Mouse (Mus musculus): ENCODE results near the gene Cd48.
"Not testable (repeated sequence)": the region's sequence is repeated elsewhere in the genome, so short reads cannot be mapped to it uniquely, and the experiment has no call there.

Cd48 gene

DNA sequence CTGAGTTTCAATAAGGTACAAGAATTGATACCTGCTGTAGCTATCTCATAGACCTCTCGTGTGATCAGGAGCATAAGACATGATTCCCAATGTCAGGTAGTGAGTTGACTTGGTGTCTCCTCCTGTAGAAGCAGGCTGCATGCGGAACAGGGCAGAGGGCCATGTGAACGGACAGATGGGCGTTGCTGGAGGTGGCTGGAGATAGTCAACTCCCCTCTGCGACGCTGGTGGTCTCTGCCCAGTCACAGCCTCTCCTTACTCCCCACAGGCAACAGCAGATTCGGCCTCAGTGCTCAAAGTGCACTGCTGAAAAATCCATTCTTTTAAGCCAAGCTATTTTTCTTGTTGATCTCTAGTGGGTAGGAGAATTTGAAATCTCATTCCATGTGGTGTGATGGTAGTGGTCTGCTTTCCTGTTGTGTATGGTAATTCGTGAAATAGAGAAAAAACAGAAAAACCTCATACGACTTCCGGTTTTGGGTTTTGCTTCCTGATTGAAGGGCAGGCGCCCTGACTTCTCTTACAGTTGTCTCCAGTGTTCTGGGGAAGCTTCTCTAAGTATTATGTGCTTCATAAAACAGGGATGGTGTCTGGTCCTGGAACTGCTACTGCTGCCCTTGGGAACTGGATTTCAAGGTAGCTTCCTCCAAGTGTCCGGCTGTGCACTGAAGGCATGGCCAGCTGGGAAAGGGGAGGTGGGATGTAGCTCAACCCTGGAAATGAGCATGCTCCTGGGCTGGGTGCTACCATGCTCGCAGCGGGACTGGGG is at the start of gene Cd48:
Cd48 (plus strand) TSS at position 479 of the 769 bp plus-strand sequence.
- DNase-seq (ENCODE audit: low read depth, low spot score), result no peak

GRCm38 (mm10) chr1:171635696-171636095 is 46.1 kb upstream of the Cd48 start:
- no peak for DNase-seq (ENCODE audit: low read depth, low spot score)

DNA sequence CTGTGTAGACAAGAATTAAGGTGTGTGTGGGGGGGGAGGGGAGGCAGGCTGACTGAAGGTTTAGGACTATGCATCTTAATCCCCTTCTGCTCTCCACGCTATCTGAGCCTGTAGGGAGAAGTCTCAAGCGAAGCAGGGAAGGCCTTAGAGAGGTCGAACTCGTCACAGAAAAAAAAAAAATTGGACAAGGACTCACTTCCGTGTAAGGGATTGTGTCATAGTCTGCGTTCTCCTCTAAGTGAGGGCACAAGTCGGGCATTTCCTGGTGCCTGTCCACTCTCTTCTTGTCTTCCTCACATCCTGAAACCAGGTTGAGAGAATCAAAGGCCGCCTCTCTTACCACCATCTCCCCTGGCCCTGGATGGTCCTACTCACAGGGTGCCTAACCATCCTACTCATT is 44.7 kb upstream of the Cd48 start:
- DNase-seq (ENCODE audit: low read depth, low spot score), result no peak

- DNase-seq (ENCODE audit: low read depth, low spot score), result no peak
Observed at GRCm38 (mm10) chr1:171638686-171639085, 43.1 kb upstream of the Cd48 start.

- DNase-seq (ENCODE audit: low read depth, low spot score), result no peak
Observed at GRCm38 (mm10) chr1:171640796-171641195, 41.0 kb upstream of the Cd48 start.

- peak; percentile 8 for DNase-seq (ENCODE audit: low read depth, low spot score)
Observed at GRCm38 (mm10) chr1:171643612-171644011, 38.2 kb upstream of the Cd48 start.

DNA sequence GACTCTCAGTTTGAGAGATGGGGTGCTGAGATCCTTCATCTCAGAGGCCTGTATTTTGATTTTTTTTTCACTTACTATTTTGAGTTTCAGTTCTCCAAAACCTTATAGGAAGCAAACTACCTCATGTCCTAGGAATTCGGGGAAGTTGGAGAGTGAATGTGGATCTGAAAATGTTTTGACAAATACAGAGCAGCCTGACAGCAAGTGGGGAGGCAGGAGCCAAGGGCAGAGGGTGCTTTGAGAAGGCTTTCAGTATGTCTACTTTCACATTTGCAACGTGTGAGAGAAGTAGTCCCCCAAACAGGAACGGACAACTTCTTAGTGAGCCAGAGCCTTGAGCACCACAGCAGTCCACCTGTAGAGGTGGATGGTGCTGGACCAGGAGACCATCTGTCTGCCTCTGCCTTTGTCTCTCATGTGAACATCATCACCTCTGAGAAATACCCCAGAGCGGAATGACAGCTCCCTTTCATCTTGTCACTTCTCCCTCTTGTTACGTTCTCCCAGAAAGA is 35.3 kb upstream of the Cd48 start:
- DNase-seq (ENCODE audit: low read depth, low spot score), result no peak

DNA sequence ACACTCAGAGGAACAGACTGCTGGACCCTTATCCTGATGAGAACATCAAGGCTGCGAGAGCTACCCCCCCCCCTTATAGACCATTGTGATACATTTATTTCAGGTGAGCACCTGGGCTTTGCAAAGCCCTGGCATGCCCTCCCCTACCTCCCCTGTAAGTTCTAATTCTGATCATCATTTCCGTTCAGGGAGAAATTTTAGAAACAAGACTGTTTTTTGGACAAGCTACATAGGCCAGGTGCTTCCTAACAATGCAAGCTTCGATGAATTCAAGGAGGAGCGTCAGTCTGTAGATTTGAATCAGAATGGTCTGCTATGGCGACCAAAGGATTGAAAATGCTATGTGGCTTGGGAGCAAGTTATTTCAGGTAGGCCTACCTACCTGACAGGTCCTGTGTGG is 34.1 kb upstream of the Cd48 start:
- DNase-seq (ENCODE audit: low read depth, low spot score), result no peak

- DNase-seq (ENCODE audit: low read depth, low spot score), result no peak
Observed at GRCm38 (mm10) chr1:171648840-171649239, 33.0 kb upstream of the Cd48 start.

- DNase-seq (ENCODE audit: low read depth, low spot score), result no peak
Observed at GRCm38 (mm10) chr1:171652734-171653133, 29.1 kb upstream of the Cd48 start, which contains the start of gene Slamf7. Gene Slamf7 (minus strand): TSS chr1:171653035.

GRCm38 (mm10) chr1:171658561-171658991 is 23.2 kb upstream of the Cd48 start:
- DNase-seq (ENCODE audit: low read depth, low spot score), result no peak

DNA sequence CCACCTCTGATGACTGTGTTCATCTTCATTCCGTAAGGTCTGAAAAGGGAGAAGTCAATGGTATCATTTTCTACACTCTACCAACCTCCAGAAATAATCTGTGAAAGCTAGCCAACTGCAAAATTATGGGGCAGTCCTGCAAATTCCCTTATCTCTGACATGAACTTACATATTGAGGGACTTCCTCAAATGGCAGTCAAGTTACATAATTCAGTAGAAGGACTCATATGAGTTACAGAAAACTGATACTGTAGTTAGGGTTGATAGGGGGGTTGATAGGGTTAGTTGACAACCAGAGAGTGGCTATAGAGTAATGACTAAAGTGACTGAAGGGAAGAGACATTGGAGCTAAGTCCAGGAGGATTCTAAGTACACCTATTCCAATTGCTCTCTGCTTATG is 21.4 kb upstream of the Cd48 start:
- no peak for DNase-seq (ENCODE audit: low read depth, low spot score)

DNA sequence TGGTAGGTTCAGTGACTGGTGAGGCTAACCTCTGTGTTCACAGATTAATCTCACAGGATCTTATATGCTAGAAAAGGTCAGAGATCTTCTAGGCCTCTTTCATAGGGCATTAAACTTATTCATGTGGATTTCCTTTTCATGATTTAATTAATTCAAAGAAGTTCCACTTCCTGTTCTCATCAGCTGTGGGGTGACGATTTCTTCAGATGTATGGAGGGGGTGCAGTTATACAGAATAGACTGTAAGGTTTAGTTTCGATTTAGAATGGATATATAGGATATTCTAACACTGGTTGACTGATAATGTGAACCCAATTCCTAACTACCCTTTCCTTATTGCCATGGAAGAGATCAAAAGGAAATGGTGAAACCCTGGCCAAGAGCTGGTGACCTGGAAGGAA is 20.3 kb upstream of the Cd48 start:
- no peak for DNase-seq (ENCODE audit: low read depth, low spot score)

DNA sequence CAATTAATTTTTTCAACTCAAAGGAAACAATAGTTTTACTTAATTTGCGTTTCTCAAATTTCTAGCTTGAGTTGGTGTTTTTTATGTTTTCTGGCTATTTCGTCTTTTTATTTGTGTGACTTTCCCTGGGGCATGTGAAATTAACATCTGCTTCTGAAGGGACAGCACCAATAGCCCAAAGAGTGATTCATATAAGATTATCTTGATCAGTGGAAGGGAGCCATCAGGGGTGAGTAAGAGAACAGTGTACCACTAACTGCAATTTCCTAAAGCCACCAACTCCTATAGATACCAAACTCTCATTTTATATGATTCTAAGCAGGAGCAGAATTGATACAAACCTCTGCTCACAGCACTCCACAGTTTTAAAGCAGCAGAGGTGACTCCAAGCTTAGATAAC is 18.1 kb upstream of the Cd48 start:
- no peak for DNase-seq (ENCODE audit: low read depth, low spot score)

- DNase-seq (ENCODE audit: low read depth, low spot score), result no peak
Observed at GRCm38 (mm10) chr1:171666350-171666749, 15.5 kb upstream of the Cd48 start.

- DNase-seq (ENCODE audit: low read depth, low spot score), result no peak
Observed at GRCm38 (mm10) chr1:171667160-171667559, 14.6 kb upstream of the Cd48 start.

- DNase-seq (ENCODE audit: low read depth, low spot score), result not testable (repeated sequence)
Observed at GRCm38 (mm10) chr1:171672451-171672850, 9.4 kb upstream of the Cd48 start.

DNA sequence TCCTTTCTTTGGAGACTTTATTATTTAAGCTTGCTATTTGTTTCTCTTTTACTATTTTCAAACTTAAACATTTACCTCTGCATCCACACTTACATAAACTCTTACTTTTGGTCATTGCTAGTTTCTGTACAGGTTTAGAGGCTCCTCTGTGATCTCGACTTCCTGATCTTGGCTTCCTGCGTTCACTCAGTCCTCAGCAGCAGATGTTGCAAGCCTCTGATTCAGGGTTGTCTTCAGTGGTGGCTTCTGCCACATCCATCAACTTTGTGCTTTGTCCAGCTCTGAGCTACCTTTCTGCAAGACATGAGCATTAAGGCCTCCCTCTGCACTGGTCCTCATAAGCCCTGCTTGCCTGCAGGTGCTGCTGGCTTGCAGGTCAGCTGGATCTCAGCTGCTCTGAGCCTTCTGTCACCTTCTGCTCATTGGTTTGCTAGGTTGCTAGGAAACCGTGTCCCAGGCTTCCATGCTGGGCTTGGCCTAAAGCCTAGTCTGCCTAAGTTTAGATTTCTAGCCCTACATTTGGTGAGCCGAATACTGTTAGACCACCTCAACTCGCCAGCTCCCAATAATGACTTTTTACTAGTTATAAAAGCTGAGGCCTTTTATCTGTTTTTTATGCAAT is 8.8 kb upstream of the Cd48 start:
- DNase-seq (ENCODE audit: low read depth, low spot score), result no peak

DNA sequence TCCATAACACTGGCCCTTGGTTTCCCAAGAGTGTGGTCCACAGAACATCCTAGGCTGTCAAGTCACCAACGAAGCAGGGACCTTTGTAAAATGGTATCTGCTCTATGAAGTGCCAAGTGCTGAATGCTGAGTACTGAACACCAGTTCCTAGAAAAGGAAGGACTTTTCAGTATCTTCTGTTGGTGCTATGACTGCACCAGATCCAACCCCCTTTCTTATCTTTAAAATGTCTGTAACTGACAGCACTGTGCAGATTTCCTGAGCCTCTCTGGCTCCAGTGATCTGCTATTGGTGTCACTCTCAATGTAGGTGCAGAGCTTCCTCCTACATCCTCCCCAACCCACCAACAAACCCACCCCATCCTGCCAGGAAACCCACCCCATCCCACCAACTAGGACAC is 7.3 kb upstream of the Cd48 start:
- DNase-seq (ENCODE audit: low read depth, low spot score), result no peak

DNA sequence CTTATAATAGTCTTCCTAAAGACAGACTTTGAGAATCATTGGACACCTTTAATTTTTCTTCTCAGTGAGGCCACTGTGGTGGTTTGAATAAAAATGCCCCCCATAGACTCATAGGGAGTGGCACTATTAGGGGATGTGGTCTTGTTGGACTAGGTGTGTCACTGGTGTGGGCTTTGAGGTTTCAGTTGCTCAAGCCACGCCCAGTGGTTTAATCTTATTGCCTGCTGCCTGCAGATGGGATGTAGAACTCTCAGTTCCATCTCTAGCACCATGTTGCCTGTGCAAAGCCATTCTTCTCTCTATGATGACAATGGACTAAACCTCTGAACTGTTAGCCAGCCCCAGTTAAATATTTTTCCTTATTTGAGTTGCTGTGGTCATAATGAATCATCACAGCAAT is 4.1 kb upstream of the Cd48 start:
- DNase-seq (ENCODE audit: low read depth, low spot score), result no peak

GRCm38 (mm10) chr1:171681009-171681408 is 800 bp upstream of the Cd48 start:
- DNase-seq (ENCODE audit: low read depth, low spot score), result no peak

GRCm38 (mm10) chr1:171684923-171685322 is 3.1 kb downstream of the Cd48 start:
- DNase-seq (ENCODE audit: low read depth, low spot score), result no peak

DNA sequence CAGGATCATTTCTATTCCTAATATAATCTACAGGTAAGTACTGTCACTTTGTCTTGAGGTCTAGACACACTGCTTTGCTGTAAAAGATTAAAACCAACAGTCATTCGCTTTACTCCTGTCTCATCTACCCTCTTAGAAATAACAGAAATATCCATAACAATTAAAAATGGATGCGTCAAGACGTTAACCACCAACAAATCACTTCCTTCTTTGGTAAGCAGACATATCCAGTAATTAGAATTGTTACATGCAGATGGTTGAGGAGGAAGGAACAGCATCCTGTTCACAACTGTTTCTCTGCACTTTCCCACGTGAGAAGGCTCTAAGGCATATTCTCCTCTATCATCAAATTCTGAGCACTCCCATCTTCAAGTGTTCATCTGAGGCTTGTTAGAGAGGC is 5.5 kb downstream of the Cd48 start:
- no peak for DNase-seq (ENCODE audit: low read depth, low spot score)
